Mouse (Mus musculus): ENCODE results near the gene Zscan10. TPM values are rescaled to one million over a fixed set of nuclear protein-coding genes. Genes with fewer than 3 reads are reported as not detected.

The Zscan10 gene
- polyA plus RNA-seq, 1 experiment from 2014 or later: not detected

DNA sequence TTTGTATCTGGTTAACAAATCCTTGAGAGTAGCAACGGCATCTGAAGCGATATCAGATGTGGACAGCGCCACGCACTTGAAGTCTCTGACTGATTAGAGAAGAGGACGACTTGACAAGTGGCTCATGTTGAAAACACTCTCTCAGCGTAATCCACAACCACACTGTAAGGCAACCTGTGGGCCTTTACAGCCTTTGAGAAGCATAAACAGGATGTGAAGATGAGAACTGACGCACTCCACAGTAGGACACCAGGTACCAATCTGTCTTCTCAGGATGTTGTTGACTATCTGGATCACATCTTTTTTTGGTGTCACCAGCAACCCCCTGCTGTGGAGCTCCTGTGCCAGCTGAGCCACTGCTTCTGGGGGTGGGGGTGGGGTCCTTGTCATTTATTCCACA, 19.7 kb downstream of the Zscan10 start:
- Histone ChIP-seq H3K27ac (ENCODE audit: low read length) (no peak overlapping the region), H3K36me3 (ENCODE audit: control insufficient read depth, insufficient read depth) (no peaks in the 10 kb centered on the region), H3K9ac (ENCODE audit: low read length) (no peak overlapping the region), H3K27me3 (ENCODE audit: control insufficient read depth, insufficient read depth, low read length) (peaks cover 18% of the 10 kb centered on the region; the same call in 1 of the 2 replicates), H3K9me3 (replicated peaks; ENCODE audit: control insufficient read depth, low read length) (no peaks in the 10 kb centered on the region), H3K4me1 (ENCODE audit: control insufficient read depth, insufficient read depth, low read length) (no peaks in the 10 kb centered on the region), H3K4me2 (ENCODE audit: low read depth, low read length) (no peak overlapping the region), H3K4me3 (ENCODE audit: low read length) (no peak overlapping the region)
- no peak for ATAC-seq (replicated peaks; ENCODE audit: extremely low read depth, insufficient read depth, low FRiP score)
- WGBS: 35% methylated on average over 7 of the region's 7 CpGs

DNA sequence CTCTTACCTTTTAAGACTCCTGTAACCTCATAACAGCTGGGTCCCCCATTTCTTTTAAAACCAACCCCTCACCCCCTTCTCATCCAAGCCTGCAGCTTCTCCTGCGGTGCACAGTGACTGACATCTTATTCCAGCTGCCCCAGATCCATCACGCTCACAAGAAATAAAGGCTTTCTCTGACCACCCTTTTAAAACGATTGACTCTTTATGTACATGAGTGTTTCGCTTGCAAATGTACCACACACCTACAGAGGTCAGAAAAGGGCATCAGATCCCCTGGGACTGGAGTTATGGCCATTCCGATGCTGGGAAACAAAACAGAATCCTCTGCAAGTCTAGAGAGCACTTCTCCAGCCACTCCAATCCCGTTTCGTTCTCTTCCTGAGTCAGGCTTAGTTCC, 27.2 kb downstream of the Zscan10 start:
- no peak overlapping the region for H3K27ac ChIP-seq (ENCODE audit: low read length)
- WGBS: 30% methylated on average over 7 of the region's 7 CpGs
- no peak overlapping the region for H3K4me3 ChIP-seq (ENCODE audit: low read length)
- H3K27me3 ChIP-seq (ENCODE audit: control insufficient read depth, insufficient read depth, low read length): peaks cover 3% of the 10 kb centered on the region
- peaks cover 3% of the 10 kb centered on the region; the same call in 1 of the 2 replicates for H3K4me1 ChIP-seq (ENCODE audit: control insufficient read depth, insufficient read depth, low read length)
- H3K4me2 ChIP-seq (ENCODE audit: low read depth, low read length): no peak overlapping the region
- no peak for ATAC-seq (replicated peaks; ENCODE audit: extremely low read depth, insufficient read depth, low FRiP score)
- H3K9ac ChIP-seq (ENCODE audit: low read length): no peak overlapping the region
- no peaks in the 10 kb centered on the region for H3K9me3 ChIP-seq (replicated peaks; ENCODE audit: control insufficient read depth, low read length)
- H3K36me3 ChIP-seq (ENCODE audit: control insufficient read depth, insufficient read depth): no peaks in the 10 kb centered on the region

GRCm38 (mm10) chr17:23630195-23631020, 29.8 kb downstream of the Zscan10 start:
- Histone ChIP-seq H3K4me2 (ENCODE audit: low read depth, low read length) (peak overlapping the region; percentile 65), H3K9ac (ENCODE audit: low read length) (0 out of 2 replicates have a peak overlapping the region, but pooled peaks have one; percentile 49), H3K27ac (ENCODE audit: low read length) (no peak overlapping the region), H3K4me1 (ENCODE audit: control insufficient read depth, insufficient read depth, low read length) (peaks cover 3% of the 10 kb centered on the region; the same call in 1 of the 2 replicates), H3K27me3 (ENCODE audit: control insufficient read depth, insufficient read depth, low read length) (peaks cover 6% of the 10 kb centered on the region), H3K4me3 (ENCODE audit: low read length) (peak overlapping the region; percentile 33), H3K9me3 (replicated peaks; ENCODE audit: control insufficient read depth, low read length) (no peaks in the 10 kb centered on the region), H3K36me3 (ENCODE audit: control insufficient read depth, insufficient read depth) (no peaks in the 10 kb centered on the region)
- ATAC-seq (replicated peaks; ENCODE audit: extremely low read depth, insufficient read depth, low FRiP score): peak; percentile 77
- 13% methylated on average over 22 of the region's 22 CpGs for WGBS

- 68% methylated on average over 8 of the region's 8 CpGs for WGBS
- H3K4me2 ChIP-seq (ENCODE audit: low read depth, low read length): no peak overlapping the region
Observed at GRCm38 (mm10) chr17:23631241-23631640, 30.6 kb downstream of the Zscan10 start.

DNA sequence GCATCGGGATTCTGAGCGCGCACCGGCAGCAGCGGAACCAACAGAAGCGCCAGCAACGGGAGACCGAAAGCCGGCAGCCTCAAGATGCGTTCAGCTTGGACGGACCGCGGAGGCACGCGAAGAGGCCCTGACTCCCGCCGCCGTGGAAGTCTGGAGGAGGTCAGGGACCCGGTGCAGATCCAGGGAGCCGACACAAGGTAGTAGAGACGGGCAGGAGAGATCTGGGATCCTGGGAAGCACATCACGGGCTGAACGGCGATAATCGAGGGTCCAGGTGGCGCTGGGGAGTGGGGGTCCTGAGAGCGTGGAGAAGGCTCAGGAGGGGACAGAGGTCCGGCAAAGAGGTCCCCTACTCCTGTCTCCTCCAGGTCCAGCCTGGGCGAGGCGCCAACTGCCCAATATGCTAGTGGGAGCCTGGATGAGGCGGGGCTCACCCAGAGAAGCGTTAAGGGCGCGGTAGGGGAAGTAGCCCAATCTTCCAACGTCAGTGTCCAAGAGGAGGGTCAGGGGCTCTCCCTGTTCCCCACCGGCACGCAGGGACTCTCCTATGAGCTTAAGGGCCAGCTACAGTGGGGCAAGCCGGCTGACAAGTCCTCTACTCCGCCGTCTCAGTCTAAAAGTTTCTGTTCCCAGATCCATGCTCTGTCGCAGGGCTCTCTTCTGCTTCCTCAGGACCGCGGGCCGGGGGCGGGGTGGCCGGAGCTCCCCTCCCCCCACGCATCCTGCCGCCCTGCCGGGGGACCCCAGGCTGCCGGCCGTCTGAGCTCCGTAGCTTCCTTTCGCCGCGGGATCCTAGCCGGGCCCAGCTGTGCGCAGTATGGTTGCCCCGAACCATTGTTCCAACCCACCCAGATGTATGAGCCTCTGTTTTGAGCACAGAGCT, 44.2 kb downstream of the Zscan10 start, which contains the start of gene Mmp25:
Mmp25 (minus strand) TSS at position 665 of the 883 bp plus-strand sequence.
- ATAC-seq (replicated peaks; ENCODE audit: extremely low read depth, insufficient read depth, low FRiP score): 0 out of 2 replicates have a peak, but pooled peaks have one; percentile 10
- Histone ChIP-seq H3K9me3 (replicated peaks; ENCODE audit: control insufficient read depth, low read length) (peaks cover 5% of the 10 kb centered on the region; the same call in 1 of the 2 replicates), H3K36me3 (ENCODE audit: control insufficient read depth, insufficient read depth) (no peaks in the 10 kb centered on the region), H3K27me3 (ENCODE audit: control insufficient read depth, insufficient read depth, low read length) (peaks cover 13% of the 10 kb centered on the region), H3K4me1 (ENCODE audit: control insufficient read depth, insufficient read depth, low read length) (peaks cover 5% of the 10 kb centered on the region), H3K4me2 (ENCODE audit: low read depth, low read length) (peak within 1 kb of the TSS; percentile 82), H3K9ac (ENCODE audit: low read length) (peak within 1 kb of the TSS; percentile 68), H3K4me3 (ENCODE audit: low read length) (peak within 1 kb of the TSS; percentile 60), H3K27ac (ENCODE audit: low read length) (no peak within 1 kb of the TSS)
- 2% methylated on average over 58 of the region's 58 CpGs for WGBS

More at GRCm38 (mm10) chr17:23631241-23631640, 30.6 kb downstream of the Zscan10 start:
- H3K4me1 ChIP-seq (ENCODE audit: control insufficient read depth, insufficient read depth, low read length): peaks cover 3% of the 10 kb centered on the region; the same call in 1 of the 2 replicates
- no peak for ATAC-seq (replicated peaks; ENCODE audit: extremely low read depth, insufficient read depth, low FRiP score)
- H3K27ac ChIP-seq (ENCODE audit: low read length): no peak overlapping the region
- no peaks in the 10 kb centered on the region for H3K36me3 ChIP-seq (ENCODE audit: control insufficient read depth, insufficient read depth)
- peaks cover 6% of the 10 kb centered on the region for H3K27me3 ChIP-seq (ENCODE audit: control insufficient read depth, insufficient read depth, low read length)
- H3K9ac ChIP-seq (ENCODE audit: low read length): no peak overlapping the region
- no peak overlapping the region for H3K4me3 ChIP-seq (ENCODE audit: low read length)
- no peaks in the 10 kb centered on the region for H3K9me3 ChIP-seq (replicated peaks; ENCODE audit: control insufficient read depth, low read length)

- ATAC-seq (replicated peaks; ENCODE audit: extremely low read depth, insufficient read depth, low FRiP score): no peak
- peaks cover 13% of the 10 kb centered on the region for H3K27me3 ChIP-seq (ENCODE audit: control insufficient read depth, insufficient read depth, low read length)
- no peak overlapping the region for H3K4me3 ChIP-seq (ENCODE audit: low read length)
- no peak overlapping the region for H3K9ac ChIP-seq (ENCODE audit: low read length)
- no peak overlapping the region for H3K4me2 ChIP-seq (ENCODE audit: low read depth, low read length)
- no peak overlapping the region for H3K27ac ChIP-seq (ENCODE audit: low read length)
- H3K4me1 ChIP-seq (ENCODE audit: control insufficient read depth, insufficient read depth, low read length): peaks cover 5% of the 10 kb centered on the region
- WGBS: 24% methylated on average over 10 of the region's 10 CpGs
- H3K9me3 ChIP-seq (replicated peaks; ENCODE audit: control insufficient read depth, low read length): peaks cover 5% of the 10 kb centered on the region; the same call in 1 of the 2 replicates
- no peaks in the 10 kb centered on the region for H3K36me3 ChIP-seq (ENCODE audit: control insufficient read depth, insufficient read depth)
Observed at GRCm38 (mm10) chr17:23645894-23646293, 45.2 kb downstream of the Zscan10 start.

DNA sequence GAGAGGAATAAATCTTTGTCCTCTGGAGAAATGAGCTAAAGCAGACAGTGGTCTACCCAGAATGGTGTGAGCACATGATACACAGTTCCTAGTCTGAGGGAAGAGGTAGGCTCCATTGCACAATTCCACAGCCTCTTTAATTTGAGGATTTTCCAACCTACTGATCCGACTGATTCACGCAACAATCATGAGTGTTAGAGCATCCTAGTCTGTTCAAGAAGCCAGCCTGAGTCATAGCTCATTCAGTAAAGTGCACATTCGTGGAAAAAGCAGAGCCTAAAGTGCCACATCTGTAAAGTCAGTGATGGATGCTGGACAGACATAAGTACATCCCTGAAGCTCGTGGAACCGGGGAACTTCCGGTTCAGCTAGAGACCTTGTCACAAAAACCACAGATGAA, 50.7 kb downstream of the Zscan10 start:
- Histone ChIP-seq H3K4me2 (ENCODE audit: low read depth, low read length) (no peak overlapping the region), H3K36me3 (ENCODE audit: control insufficient read depth, insufficient read depth) (no peaks in the 10 kb centered on the region), H3K27me3 (ENCODE audit: control insufficient read depth, insufficient read depth, low read length) (no peaks in the 10 kb centered on the region), H3K27ac (ENCODE audit: low read length) (no peak overlapping the region), H3K4me1 (ENCODE audit: control insufficient read depth, insufficient read depth, low read length) (no peaks in the 10 kb centered on the region), H3K9me3 (replicated peaks; ENCODE audit: control insufficient read depth, low read length) (no peaks in the 10 kb centered on the region), H3K4me3 (ENCODE audit: low read length) (no peak overlapping the region), H3K9ac (ENCODE audit: low read length) (no peak overlapping the region)
- no peak for ATAC-seq (replicated peaks; ENCODE audit: extremely low read depth, insufficient read depth, low FRiP score)
- 67% methylated on average over 6 of the region's 6 CpGs for WGBS

DNA sequence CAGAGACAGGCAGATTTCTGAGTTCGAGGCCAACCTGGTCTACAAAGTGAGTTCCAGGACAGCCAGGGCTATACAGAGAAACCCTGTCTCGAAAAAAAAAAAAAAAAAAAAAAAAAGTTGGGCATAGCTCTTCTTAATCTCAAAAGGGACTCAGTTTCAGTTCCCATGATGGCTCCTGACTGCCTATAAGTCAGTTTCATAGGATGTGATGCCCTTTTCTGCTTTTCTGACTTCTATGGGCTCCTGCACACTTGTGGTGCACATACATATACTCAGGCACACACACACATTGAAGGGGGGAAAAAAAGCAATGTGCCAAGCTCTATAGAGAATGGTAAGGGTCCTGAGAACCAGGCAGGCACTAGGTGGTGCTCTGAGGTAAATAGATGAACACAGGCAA, 52.7 kb downstream of the Zscan10 start:
- Histone ChIP-seq H3K4me3 (ENCODE audit: low read length) (no peak overlapping the region), H3K9ac (ENCODE audit: low read length) (no peak overlapping the region), H3K4me1 (ENCODE audit: control insufficient read depth, insufficient read depth, low read length) (no peaks in the 10 kb centered on the region), H3K27me3 (ENCODE audit: control insufficient read depth, insufficient read depth, low read length) (0 out of 2 replicates have a peak, but pooled peaks cover 2% of the 10 kb centered on the region), H3K36me3 (ENCODE audit: control insufficient read depth, insufficient read depth) (no peaks in the 10 kb centered on the region), H3K9me3 (replicated peaks; ENCODE audit: control insufficient read depth, low read length) (no peaks in the 10 kb centered on the region), H3K27ac (ENCODE audit: low read length) (no peak overlapping the region), H3K4me2 (ENCODE audit: low read depth, low read length) (no peak overlapping the region)
- ATAC-seq (replicated peaks; ENCODE audit: extremely low read depth, insufficient read depth, low FRiP score): no peak
- 67% methylated on average over 1 of the region's 2 CpGs for WGBS
